10 mouse cellular contexts compared by ENCODE assay signal in genomic region chr17:74716643-74717042, GRCm38 (mm10). TPM values are rescaled to one million over a fixed set of nuclear protein-coding genes. Genes with fewer than 3 reads are reported as not detected.
A peak's percentile ranks its signal among the peaks of the same experiment; 100 is the strongest.
DNase-seq lines count a peak whose midpoint lies in the region; ATAC-seq and TF ChIP-seq lines count a peak whose summit lies in the region.
"Had no signal": no experiment of that assay in that cellular context is flagged by ENCODE, and none has a peak within 500 bp of the region (broad histone marks: within the 10 kb centered on the region; RNA-seq: fewer than 3 reads in every experiment).

No protein-coding gene starts in this region.

- ATAC-seq in kidney, embryonic 14.5 days (ENCODE audit: low FRiP score, low TSS enrichment) = no peak
- no peak for ATAC-seq in hindbrain, postnatal 0 days
- no peak for ATAC-seq in midbrain, embryonic 14.5 days (ENCODE audit: low FRiP score, low TSS enrichment)
- no peak for ATAC-seq in erythroid progenitor cell, adult 5-6 weeks (replicated peaks; ENCODE audit: low FRiP score, poor library complexity, severe bottlenecking)

- no peak overlapping the region for H3K27ac ChIP-seq in kidney, embryonic 14.5 days (ENCODE audit: low read depth, low read length)
- no peak overlapping the region for H3K27ac ChIP-seq in brown adipose tissue, adult 24 weeks (replicated peaks; ENCODE audit: low read depth, low read length)
- H3K27ac ChIP-seq in hindbrain, postnatal 0 days = no peak overlapping the region
- no peak overlapping the region for H3K27ac ChIP-seq in midbrain, embryonic 14.5 days (replicated peaks; ENCODE audit: low read depth, low read length)

- no peak for TF ChIP-seq CTCF in hindbrain, postnatal 0 days (IDR thresholded peaks at IDR 0.05; ENCODE audit: low read depth)

- H3K4me2 ChIP-seq in kidney, embryonic 14.5 days (replicated peaks; ENCODE audit: low read depth, low read length) = peak overlapping the region; percentile 66
- peak overlapping the region; percentile 93; the same call in 1 of the 2 replicates for H3K4me2 ChIP-seq in hindbrain, postnatal 0 days (ENCODE audit: low read depth, low read length)
- H3K4me2 ChIP-seq in midbrain, embryonic 14.5 days (ENCODE audit: low read length) = peak overlapping the region; percentile 67

- H3K36me3 ChIP-seq in kidney, embryonic 14.5 days (ENCODE audit: control insufficient read depth, insufficient read depth, low read length) = peaks cover 1% of the 10 kb centered on the region; the same call in 1 of the 2 replicates
- H3K36me3 ChIP-seq in hindbrain, postnatal 0 days (ENCODE audit: insufficient read depth, low read length) = no peaks in the 10 kb centered on the region; the same call in 1 of the 2 replicates
- peaks cover 2% of the 10 kb centered on the region for H3K36me3 ChIP-seq in midbrain, embryonic 14.5 days (ENCODE audit: control insufficient read depth, insufficient read depth, low read length)

- H3K27me3 ChIP-seq in kidney, embryonic 14.5 days (ENCODE audit: control insufficient read depth, insufficient read depth, low read length) = no peaks in the 10 kb centered on the region
- H3K27me3 ChIP-seq in hindbrain, postnatal 0 days (ENCODE audit: insufficient read depth, low read length) = no peaks in the 10 kb centered on the region
- no peaks in the 10 kb centered on the region for H3K27me3 ChIP-seq in midbrain, embryonic 14.5 days (ENCODE audit: control insufficient read depth, insufficient read depth, low read length)

- H3K4me3 ChIP-seq in kidney, embryonic 14.5 days (ENCODE audit: low read length) = no peak overlapping the region
- H3K4me3 ChIP-seq in brown adipose tissue, adult 24 weeks (ENCODE audit: insufficient read depth, low read depth, low read length) = peak overlapping the region; percentile 85; the same call in 1 of the 2 replicates
- H3K4me3 ChIP-seq in hindbrain, postnatal 0 days (ENCODE audit: low read length) = peak overlapping the region; percentile 75; the same call in 1 of the 2 replicates
- peak overlapping the region; percentile 44; the same call in 1 of the 2 replicates for H3K4me3 ChIP-seq in midbrain, embryonic 14.5 days (replicated peaks; ENCODE audit: low read depth, low read length)

- no peak for DNase-seq in kidney, postnatal 10 days
- no peak for DNase-seq in hindbrain, postnatal 0 days (ENCODE audit: low spot score)
- DNase-seq in midbrain, embryonic 14.5 days = no peak
- no peak for DNase-seq in right cerebral cortex, postnatal 14 days
- DNase-seq in right cerebral cortex, adult 2 months (ENCODE audit: low spot score in 2 of 2) = no peak
- DNase-seq: cerebellum, postnatal 25 days; kidney, postnatal 14 days had no signal

- no peaks in the 10 kb centered on the region for H3K9me3 ChIP-seq in kidney, embryonic 14.5 days (ENCODE audit: control insufficient read depth, low read length)
- no peaks in the 10 kb centered on the region for H3K9me3 ChIP-seq in hindbrain, postnatal 0 days (ENCODE audit: low read length)
- no peaks in the 10 kb centered on the region for H3K9me3 ChIP-seq in midbrain, embryonic 14.5 days (ENCODE audit: control insufficient read depth, low read length)

- H3K4me1 ChIP-seq in kidney, embryonic 14.5 days (ENCODE audit: control insufficient read depth, insufficient read depth, low read length) = no peaks in the 10 kb centered on the region
- peaks cover 5% of the 10 kb centered on the region; the same call in 1 of the 2 replicates for H3K4me1 ChIP-seq in brown adipose tissue, adult 24 weeks (ENCODE audit: control insufficient read depth, insufficient read depth, insufficient read length, low read length)
- H3K4me1 ChIP-seq in hindbrain, postnatal 0 days (ENCODE audit: insufficient read depth, low read length) = peaks cover 8% of the 10 kb centered on the region
- 0 out of 2 replicates have a peak, but pooled peaks cover 3% of the 10 kb centered on the region for H3K4me1 ChIP-seq in midbrain, embryonic 14.5 days (ENCODE audit: control insufficient read depth, insufficient read depth, low read length)

- 48% methylated on average over 3 of the region's 3 CpGs for WGBS in kidney, embryonic 14.5 days
- 66% methylated on average over 3 of the region's 3 CpGs for WGBS in hindbrain, postnatal 0 days
- WGBS in midbrain, embryonic 14.5 days = 73% methylated on average over 3 of the region's 3 CpGs

- no peak overlapping the region for H3K9ac ChIP-seq in kidney, embryonic 14.5 days (ENCODE audit: low read depth, low read length)
- H3K9ac ChIP-seq in hindbrain, postnatal 0 days (replicated peaks; ENCODE audit: low read length) = no peak overlapping the region; the same call in 1 of the 2 replicates
- H3K9ac ChIP-seq in midbrain, embryonic 14.5 days (replicated peaks; ENCODE audit: low read length) = no peak overlapping the region

RNA-seq across cellular contexts. Expression of gene Ttc27, which starts 0.9 kb away (rescaled TPM):
- 26.4 and 32.4 TPM in 2 replicates for polyA plus RNA-seq in kidney, embryonic 14.5 days (2014; fragmentation: Nextera tagmentation; extraction: Ambion mirVana)
- polyA plus RNA-seq in brown adipose tissue, adult 24 weeks (2012; ENCODE audit: insufficient read depth, insufficient read length, missing spikeins) = 7.5 and 11.7 TPM in 2 replicates
- total RNA-seq in hindbrain, postnatal 0 days (2014; rRNA removed) = 12.9 and 15.3 TPM in 2 replicates
- 12.2 and 17.5 TPM in 2 replicates for polyA plus RNA-seq in hindbrain, postnatal 0 days (2015; fragmentation: Nextera tagmentation; extraction: Ambion mirVana)
- polyA plus RNA-seq in midbrain, embryonic 14.5 days (2014; fragmentation: Nextera tagmentation; extraction: Ambion mirVana) = 15.9 and 22.9 TPM in 2 replicates
- 1.7 and 7.6 TPM in 2 replicates for total RNA-seq in erythroid progenitor cell, adult 5-6 weeks (2015; ENCODE audit: low replicate concordance)
- 1.5 and 5.1 TPM in 2 replicates for total RNA-seq in erythroid progenitor cell, adult 5-6 weeks (2017; ENCODE audit: low replicate concordance)
